Mouse (Mus musculus): ENCODE data around the gene Usp28.

DNA sequence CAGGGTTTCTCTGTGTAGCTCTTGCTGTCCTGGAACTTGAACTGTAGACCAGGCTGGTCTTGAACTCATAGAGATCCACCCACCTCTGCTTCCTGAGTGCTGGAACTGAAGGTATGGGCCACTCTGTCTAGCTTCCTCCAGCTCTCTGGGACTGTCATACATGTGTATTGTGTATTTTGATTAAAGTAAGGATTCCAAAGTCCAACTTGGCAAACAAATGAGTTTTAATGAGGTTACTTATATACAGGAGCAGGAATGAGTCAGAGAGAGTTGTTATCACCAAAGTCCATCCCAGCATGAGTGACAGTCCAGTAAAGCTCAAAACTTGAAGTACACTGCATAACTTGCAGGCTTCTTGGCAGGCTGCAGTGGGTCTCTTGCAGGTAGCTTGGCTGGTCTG, 3.3 kb upstream of the Usp28 start:
- no peak for TF ChIP-seq CTCF (IDR thresholded peaks at IDR 0.05; ENCODE audit: low read depth)
- no peak for TF ChIP-seq EP300 (IDR thresholded peaks at IDR 0.05; ENCODE audit: low read depth)
